17 mouse cellular contexts compared by ENCODE assay signal in genomic region chr15:78850944-78851343, GRCm38 (mm10). TPM values are rescaled to one million over a fixed set of nuclear protein-coding genes. Genes with fewer than 3 reads are reported as not detected.
A peak's percentile ranks its signal among the peaks of the same experiment; 100 is the strongest.
DNase-seq lines count a peak whose midpoint lies in the region; ATAC-seq and TF ChIP-seq lines count a peak whose summit lies in the region.
"Had no signal": no experiment of that assay in that cellular context is flagged by ENCODE, and none has a peak within 500 bp of the region (broad histone marks: within the 10 kb centered on the region; RNA-seq: fewer than 3 reads in every experiment).

No protein-coding gene starts in this region.

- ATAC-seq in intestine, postnatal 0 days: no peak
- ATAC-seq in stomach, embryonic 15.5 days (ENCODE audit: insufficient read depth, low FRiP score, low read depth): no peak
- ATAC-seq in neural tube, embryonic 15.5 days (ENCODE audit: low FRiP score): no peak

- no peak overlapping the region for H3K9ac ChIP-seq in intestine, postnatal 0 days (ENCODE audit: low read depth, low read length)
- no peak overlapping the region for H3K9ac ChIP-seq in stomach, embryonic 15.5 days
- no peak overlapping the region for H3K9ac ChIP-seq in neural tube, embryonic 15.5 days (replicated peaks)
- H3K9ac ChIP-seq: embryonic facial prominence, embryonic 15.5 days; limb, embryonic 15.5 days; midbrain, embryonic 15.5 days; neural tube, embryonic 12.5 days had no signal

- H3K27me3 ChIP-seq in intestine, postnatal 0 days (replicated peaks; ENCODE audit: control insufficient read depth, insufficient read depth, low read length): no peaks in the 10 kb centered on the region
- H3K27me3 ChIP-seq in stomach, embryonic 15.5 days (replicated peaks): no peaks in the 10 kb centered on the region
- H3K27me3 ChIP-seq in neural tube, embryonic 15.5 days (replicated peaks): no peaks in the 10 kb centered on the region
- H3K27me3 ChIP-seq: embryonic facial prominence, embryonic 15.5 days; limb, embryonic 15.5 days; midbrain, embryonic 15.5 days had no signal

- H3K27ac ChIP-seq in intestine, postnatal 0 days (ENCODE audit: low read depth, low read length): peak overlapping the region; percentile 68
- peak overlapping the region; percentile 91 for H3K27ac ChIP-seq in stomach, embryonic 15.5 days
- H3K27ac ChIP-seq in neural tube, embryonic 15.5 days (replicated peaks): no peak overlapping the region
- H3K27ac ChIP-seq: embryonic facial prominence, embryonic 15.5 days; limb, embryonic 15.5 days; midbrain, embryonic 15.5 days; neural tube, embryonic 12.5 days had no signal

- H3K9me3 ChIP-seq in intestine, postnatal 0 days (ENCODE audit: control insufficient read depth): no peaks in the 10 kb centered on the region
- no peaks in the 10 kb centered on the region for H3K9me3 ChIP-seq in stomach, embryonic 15.5 days
- H3K9me3 ChIP-seq in neural tube, embryonic 15.5 days (replicated peaks): no peaks in the 10 kb centered on the region
- H3K9me3 ChIP-seq: embryonic facial prominence, embryonic 15.5 days; limb, embryonic 15.5 days; midbrain, embryonic 15.5 days; neural tube, embryonic 12.5 days had no signal

- peaks cover 11% of the 10 kb centered on the region; the same call in 1 of the 2 replicates for H3K36me3 ChIP-seq in intestine, postnatal 0 days (ENCODE audit: control insufficient read depth, insufficient read depth)
- H3K36me3 ChIP-seq in stomach, embryonic 15.5 days: no peaks in the 10 kb centered on the region
- no peaks in the 10 kb centered on the region for H3K36me3 ChIP-seq in neural tube, embryonic 15.5 days
- H3K36me3 ChIP-seq: midbrain, embryonic 15.5 days; neural tube, embryonic 12.5 days had no signal

- WGBS in lung, adult 2 months: 45% methylated on average over 6 of the region's 6 CpGs
- WGBS in intestine, postnatal 0 days: 40% methylated on average over 6 of the region's 6 CpGs
- 41% methylated on average over 6 of the region's 6 CpGs for WGBS in stomach, embryonic 15.5 days
- 79% methylated on average over 6 of the region's 6 CpGs for WGBS in neural tube, embryonic 15.5 days

- no peak overlapping the region for H3K4me3 ChIP-seq in lung, adult 2 months (replicated peaks; ENCODE audit: extremely low read depth, low read depth, low read length)
- H3K4me3 ChIP-seq in intestine, postnatal 0 days (ENCODE audit: low read depth, low read length): no peak overlapping the region
- no peak overlapping the region for H3K4me3 ChIP-seq in stomach, embryonic 15.5 days (replicated peaks)
- no peak overlapping the region for H3K4me3 ChIP-seq in neural tube, embryonic 15.5 days (replicated peaks)
- H3K4me3 ChIP-seq: embryonic facial prominence, embryonic 15.5 days; limb, embryonic 15.5 days; midbrain, embryonic 15.5 days; neural tube, embryonic 12.5 days had no signal

- no peak overlapping the region for H3K4me2 ChIP-seq in intestine, postnatal 0 days (replicated peaks; ENCODE audit: low read depth)
- H3K4me2 ChIP-seq in stomach, embryonic 15.5 days: no peak overlapping the region
- H3K4me2 ChIP-seq in neural tube, embryonic 15.5 days: no peak overlapping the region
- H3K4me2 ChIP-seq: embryonic facial prominence, embryonic 15.5 days; midbrain, embryonic 15.5 days had no signal

- DNase-seq in kidney, adult 18-20 months: peak; percentile 9
- no peak for DNase-seq in kidney, postnatal 4 days
- DNase-seq in lung, adult 2 months: no peak
- DNase-seq in lung, postnatal 4 days: no peak
- DNase-seq: adrenal gland, postnatal 14 days; cerebellum, adult 9-10 months; right cerebral cortex, postnatal 4 days; thymus, postnatal 25 days had no signal

- no peak for TF ChIP-seq CTCF in lung, adult 2 months (IDR thresholded peaks at IDR 0.05; ENCODE audit: insufficient read depth, low read length)
- TF ChIP-seq CTCF in intestine, postnatal 0 days (IDR thresholded peaks at IDR 0.05; ENCODE audit: low read depth): no peak

- peak; percentile 18; the same call in 1 of the 2 replicates for TF ChIP-seq POLR2A in lung, adult 2 months (IDR thresholded peaks at IDR 0.05; ENCODE audit: borderline replicate concordance, extremely low read depth, low read depth, low read length)

- H3K4me1 ChIP-seq in lung, adult 2 months (ENCODE audit: control insufficient read depth, insufficient read depth, low read length): peaks cover 25% of the 10 kb centered on the region
- peaks cover 11% of the 10 kb centered on the region for H3K4me1 ChIP-seq in intestine, postnatal 0 days (replicated peaks; ENCODE audit: control insufficient read depth, insufficient read depth, low read length)
- peaks cover 32% of the 10 kb centered on the region for H3K4me1 ChIP-seq in stomach, embryonic 15.5 days
- peaks cover 9% of the 10 kb centered on the region for H3K4me1 ChIP-seq in neural tube, embryonic 15.5 days

RNA-seq across cellular contexts. Expression of gene Lgals2, which starts 4.4 kb away (rescaled TPM):
- 6.0 and 7.2 TPM in 2 replicates for polyA plus RNA-seq in lung, adult 2 months (2012; rRNA removed)
- polyA plus RNA-seq in intestine, postnatal 0 days (2015; fragmentation: Nextera tagmentation; extraction: Ambion mirVana): 787 and 833 TPM in 2 replicates
- 210 and 299 TPM in 2 replicates for polyA plus RNA-seq in stomach, embryonic 15.5 days (2015; fragmentation: Nextera tagmentation; extraction: Ambion mirVana)
- polyA plus RNA-seq in neural tube, embryonic 15.5 days (2015; fragmentation: Nextera tagmentation; extraction: Ambion mirVana): 26.1 TPM in 1 of 2 replicates, not detected in the other
- polyA plus RNA-seq: CD4-positive, CD25-positive, alpha-beta regulatory T cell, adult 4 months; forebrain, embryonic 11.5 days; neural tube, embryonic 12.5 days had no signal

RNA-seq across cellular contexts. Expression of gene Cdc42ep1, which starts 8.5 kb away (rescaled TPM):
- polyA plus RNA-seq in lung, adult 2 months (2012; rRNA removed): 221 and 277 TPM in 2 replicates
- polyA plus RNA-seq in intestine, postnatal 0 days (2015; fragmentation: Nextera tagmentation; extraction: Ambion mirVana): 16.8 and 17.0 TPM in 2 replicates
- 54.1 and 62.1 TPM in 2 replicates for polyA plus RNA-seq in stomach, embryonic 15.5 days (2015; fragmentation: Nextera tagmentation; extraction: Ambion mirVana)
- 12.0 and 16.2 TPM in 2 replicates for polyA plus RNA-seq in neural tube, embryonic 15.5 days (2015; fragmentation: Nextera tagmentation; extraction: Ambion mirVana)
- polyA plus RNA-seq: CD4-positive, CD25-positive, alpha-beta regulatory T cell, adult 4 months had no signal

RNA-seq across cellular contexts. Expression of gene Gga1, which starts 26.0 kb away (rescaled TPM):
- polyA plus RNA-seq in lung, adult 2 months (2012; rRNA removed): 113 and 121 TPM in 2 replicates
- 40.1 TPM in 2 replicates for polyA plus RNA-seq in intestine, postnatal 0 days (2015; fragmentation: Nextera tagmentation; extraction: Ambion mirVana)
- 47.1 TPM in 2 replicates for polyA plus RNA-seq in stomach, embryonic 15.5 days (2015; fragmentation: Nextera tagmentation; extraction: Ambion mirVana)
- polyA plus RNA-seq in neural tube, embryonic 15.5 days (2015; fragmentation: Nextera tagmentation; extraction: Ambion mirVana): 42.6 and 44.1 TPM in 2 replicates

RNA-seq across cellular contexts. Expression of gene Card10, which starts 48.1 kb away (rescaled TPM):
- 61.5 and 73.5 TPM in 2 replicates for polyA plus RNA-seq in lung, adult 2 months (2012; rRNA removed)
- 3.2 and 3.9 TPM in 2 replicates for polyA plus RNA-seq in intestine, postnatal 0 days (2015; fragmentation: Nextera tagmentation; extraction: Ambion mirVana)
- 6.6 and 7.6 TPM in 2 replicates for polyA plus RNA-seq in stomach, embryonic 15.5 days (2015; fragmentation: Nextera tagmentation; extraction: Ambion mirVana)
- 1.9 and 3.7 TPM in 2 replicates for polyA plus RNA-seq in neural tube, embryonic 15.5 days (2015; fragmentation: Nextera tagmentation; extraction: Ambion mirVana)
- polyA plus RNA-seq: CD4-positive, CD25-positive, alpha-beta regulatory T cell, adult 4 months had no signal

RNA-seq across cellular contexts. Expression of gene Gm49510, which starts 48.5 kb away (rescaled TPM):
- 0.04 TPM in 1 of 2 replicates, not detected in the other for polyA plus RNA-seq in lung, adult 2 months (2012; rRNA removed)
- polyA plus RNA-seq in intestine, postnatal 0 days (2015; fragmentation: Nextera tagmentation; extraction: Ambion mirVana): 0.21 TPM in 1 of 2 replicates, not detected in the other
- polyA plus RNA-seq in stomach, embryonic 15.5 days (2015; fragmentation: Nextera tagmentation; extraction: Ambion mirVana): 0.42 and 0.52 TPM in 2 replicates
- not detected in 2 replicates for polyA plus RNA-seq in neural tube, embryonic 15.5 days (2015; fragmentation: Nextera tagmentation; extraction: Ambion mirVana)
- polyA plus RNA-seq: CD4-positive, CD25-positive, alpha-beta regulatory T cell, adult 4 months; midbrain, embryonic 15.5 days had no signal
